Mouse (Mus musculus): ENCODE data around the gene Adgrb2.

- no peak for TF ChIP-seq CTCF (IDR thresholded peaks at IDR 0.05; ENCODE audit: extremely low read depth, insufficient read length, insufficient replicate concordance, low read depth, low read length)
- no peak for TF ChIP-seq POLR2A (IDR thresholded peaks at IDR 0.05; ENCODE audit: low read depth, low read length)
Observed at GRCm38 (mm10) chr4:130063191-130063590, 78.5 kb downstream of the Adgrb2 start.

Data from small intestine, adult 2 months (tissue).